In genomic region chr1:176712436-176712835, GRCm38 (mm10) we compare ENCODE assay signal across 9 mouse cellular contexts.
DNase-seq lines count a peak whose midpoint lies in the region; ATAC-seq and TF ChIP-seq lines count a peak whose summit lies in the region.
"Had no signal": no experiment of that assay in that cellular context is flagged by ENCODE, and none has a peak within 500 bp of the region (broad histone marks: within the 10 kb centered on the region; RNA-seq: fewer than 3 reads in every experiment).

No protein-coding gene starts in this region.

- H3K27me3 ChIP-seq in kidney, embryonic 14.5 days (ENCODE audit: control insufficient read depth, insufficient read depth, low read length) = no peaks in the 10 kb centered on the region
- peaks cover 0 to 4% of the 10 kb centered on the region in 2 experiments; a peak in 3 of 4 replicates for H3K27me3 ChIP-seq in MEL (ENCODE audit: control insufficient read depth in 1 of 2, insufficient read depth in 2 of 2, low read length in 2 of 2)
- no peaks in the 10 kb centered on the region for H3K27me3 ChIP-seq in embryonic facial prominence, embryonic 10.5 days (replicated peaks; ENCODE audit: low read depth, poor library complexity, severe bottlenecking)
- H3K27me3 ChIP-seq in liver, postnatal 0 days (ENCODE audit: insufficient read depth, low read length) = no peaks in the 10 kb centered on the region

- no peaks in the 10 kb centered on the region for H3K9me3 ChIP-seq in kidney, embryonic 14.5 days (ENCODE audit: control insufficient read depth, low read length)
- no peaks in the 10 kb centered on the region for H3K9me3 ChIP-seq in MEL (replicated peaks; ENCODE audit: insufficient read depth, low read length)
- H3K9me3 ChIP-seq in embryonic facial prominence, embryonic 10.5 days = no peaks in the 10 kb centered on the region
- H3K9me3 ChIP-seq in liver, postnatal 0 days (ENCODE audit: low read length) = no peaks in the 10 kb centered on the region

- peak; percentile 13 for DNase-seq in kidney, adult 18-20 months
- peak; percentile 63 for DNase-seq in CD4-positive helper T cell, adult 2 months (ENCODE audit: low read depth, low spot score)
- DNase-seq in MEL (ENCODE audit: low read depth, low spot score) = peak; percentile 88
- peak; percentile 26 for DNase-seq in embryonic facial prominence, embryonic 10.5 days (ENCODE audit: low spot score)
- no peak for DNase-seq in liver, postnatal 0 days
- DNase-seq in thymus, postnatal 25 days = peak; percentile 46
- DNase-seq in left cerebral cortex, adult 11 months (ENCODE audit: low spot score) = no peak

- H3K27ac ChIP-seq in kidney, embryonic 14.5 days (ENCODE audit: low read depth, low read length) = no peak overlapping the region
- H3K27ac ChIP-seq in MEL (ENCODE audit: control insufficient read depth, low read depth, low read length) = no peak overlapping the region
- H3K27ac ChIP-seq in embryonic facial prominence, embryonic 10.5 days (replicated peaks) = no peak overlapping the region
- no peak overlapping the region for H3K27ac ChIP-seq in liver, postnatal 0 days (ENCODE audit: low read depth)

- ATAC-seq in kidney, embryonic 14.5 days (ENCODE audit: low FRiP score, low TSS enrichment) = no peak
- ATAC-seq in liver, postnatal 0 days = no peak

- no peak overlapping the region for H3K4me2 ChIP-seq in kidney, embryonic 14.5 days (replicated peaks; ENCODE audit: low read depth, low read length)
- H3K4me2 ChIP-seq in liver, postnatal 0 days (ENCODE audit: low read depth, low read length) = no peak overlapping the region

- no peaks in the 10 kb centered on the region for H3K4me1 ChIP-seq in kidney, embryonic 14.5 days (ENCODE audit: control insufficient read depth, insufficient read depth, low read length)
- H3K4me1 ChIP-seq in MEL (ENCODE audit: control insufficient read depth in 1 of 2, insufficient read depth in 2 of 2, low read length in 2 of 2) = no peaks in the 10 kb centered on the region
- no peaks in the 10 kb centered on the region for H3K4me1 ChIP-seq in embryonic facial prominence, embryonic 10.5 days
- H3K4me1 ChIP-seq in liver, postnatal 0 days (ENCODE audit: insufficient read depth) = no peaks in the 10 kb centered on the region

- WGBS in kidney, embryonic 14.5 days = 46% methylated on average over 2 of the region's 2 CpGs
- 42% methylated on average over 2 of the region's 2 CpGs for WGBS in embryonic facial prominence, embryonic 10.5 days
- WGBS in liver, postnatal 0 days (ENCODE audit: insufficient replicate concordance) = 25% methylated on average over 2 of the region's 2 CpGs

- H3K79me2 ChIP-seq in MEL (ENCODE audit: control insufficient read depth, insufficient read depth, low read length, poor library complexity) = no peaks in the 10 kb centered on the region

- TF ChIP-seq RAD21 in MEL (IDR thresholded peaks at IDR 0.05; ENCODE audit: low read depth, low read length) = peak; percentile 95

- TF ChIP-seq EP300 in MEL (IDR thresholded peaks at IDR 0.05; ENCODE audit: low read depth in 1 of 2, low read length in 2 of 2) = no peak
- TF ChIP-seq EP300 in liver, postnatal 0 days (IDR thresholded peaks at IDR 0.05; ENCODE audit: low read depth) = no peak

- no peak overlapping the region for H3K4me3 ChIP-seq in kidney, embryonic 14.5 days (ENCODE audit: low read length)
- no peak overlapping the region for H3K4me3 ChIP-seq in MEL (ENCODE audit: control insufficient read depth in 1 of 2, insufficient read depth in 1 of 2, low read depth in 2 of 2, low read length in 2 of 2)
- no peak overlapping the region for H3K4me3 ChIP-seq in embryonic facial prominence, embryonic 10.5 days
- no peak overlapping the region for H3K4me3 ChIP-seq in liver, postnatal 0 days (ENCODE audit: low read depth, low read length)
- H3K4me3 ChIP-seq: erythroblast, embryonic 14.5 days had no signal

- TF ChIP-seq CTCF in MEL (IDR thresholded peaks at IDR 0.05 in 2 of 3, conservative IDR thresholded peaks at IDR 0.05 in 1 of 3; ENCODE audit: control insufficient read depth in 1 of 3, insufficient read depth in 1 of 3, low read depth in 2 of 3, low read length in 3 of 3, poor library complexity in 1 of 3, severe bottlenecking in 1 of 3) = peak; percentile 57 to 88 (median 61)
- TF ChIP-seq CTCF in liver, postnatal 0 days (IDR thresholded peaks at IDR 0.05; ENCODE audit: low read depth) = peak; percentile 79

- no peak for TF ChIP-seq POLR2A in MEL (IDR thresholded peaks at IDR 0.05; ENCODE audit: control insufficient read depth in 1 of 2, insufficient read depth in 1 of 2, low read depth in 1 of 2, low read length in 2 of 2, poor library complexity in 1 of 2)

- H3K36me3 ChIP-seq in kidney, embryonic 14.5 days (ENCODE audit: control insufficient read depth, insufficient read depth, low read length) = no peaks in the 10 kb centered on the region
- H3K36me3 ChIP-seq in MEL (ENCODE audit: control insufficient read depth in 1 of 2, insufficient read depth in 2 of 2, low read length in 2 of 2) = peaks cover 0 to 2% of the 10 kb centered on the region in 2 experiments; a peak in 1 of 4 replicates
- H3K36me3 ChIP-seq in embryonic facial prominence, embryonic 10.5 days (replicated peaks) = no peaks in the 10 kb centered on the region
- no peaks in the 10 kb centered on the region for H3K36me3 ChIP-seq in liver, postnatal 0 days (replicated peaks; ENCODE audit: insufficient read depth, low read length)

- no peak overlapping the region for H3K9ac ChIP-seq in kidney, embryonic 14.5 days (ENCODE audit: low read depth, low read length)
- no peak overlapping the region for H3K9ac ChIP-seq in MEL (ENCODE audit: control insufficient read depth, low read depth, low read length, poor library complexity, severe bottlenecking)
- no peak overlapping the region for H3K9ac ChIP-seq in liver, postnatal 0 days (replicated peaks)

TF ChIP-seq in MEL, 35 proteins besides CTCF, POLR2A, EP300 and RAD21:
- TF ChIP-seq CHD2 (IDR thresholded peaks at IDR 0.05; ENCODE audit: low read length) (no peak), TBP (IDR thresholded peaks at IDR 0.05; ENCODE audit: low read depth, low read length) (no peak), ZC3H11A (IDR thresholded peaks at IDR 0.05; ENCODE audit: low read depth, low read length) (peak; percentile 99), USF1 (IDR thresholded peaks at IDR 0.05; ENCODE audit: low read depth, low read length) (no peak), E2F4 (IDR thresholded peaks at IDR 0.05; ENCODE audit: borderline replicate concordance, low read depth, low read length) (no peak), MYC (IDR thresholded peaks at IDR 0.05; ENCODE audit: low read depth, low read length) (0 out of 2 replicates have a peak, but pooled peaks have one; percentile 51), ELF1 (IDR thresholded peaks at IDR 0.05; ENCODE audit: low read depth, low read length) (no peak), HCFC1 (IDR thresholded peaks at IDR 0.05; ENCODE audit: low read depth, low read length) (no peak), KAT2A (conservative IDR thresholded peaks at IDR 0.05; ENCODE audit: low read depth, low read length) (no peak), SMC3 (IDR thresholded peaks at IDR 0.05; ENCODE audit: low read depth, low read length) (peak; percentile 97)

Comparison
In these comparisons a context has a peak if more than half of its experiments do, and no peak if none do; other contexts are left out.
1. DNase-seq: peak in kidney, adult 18-20 months (single experiment), CD4-positive helper T cell, adult 2 months (single experiment), MEL (single experiment), embryonic facial prominence, embryonic 10.5 days (single experiment) and thymus, postnatal 25 days (single experiment); none in liver, postnatal 0 days (single experiment) and left cerebral cortex, adult 11 months (single experiment).